ENCODE assay signal across 8 mouse cellular contexts in the genomic region with DNA sequence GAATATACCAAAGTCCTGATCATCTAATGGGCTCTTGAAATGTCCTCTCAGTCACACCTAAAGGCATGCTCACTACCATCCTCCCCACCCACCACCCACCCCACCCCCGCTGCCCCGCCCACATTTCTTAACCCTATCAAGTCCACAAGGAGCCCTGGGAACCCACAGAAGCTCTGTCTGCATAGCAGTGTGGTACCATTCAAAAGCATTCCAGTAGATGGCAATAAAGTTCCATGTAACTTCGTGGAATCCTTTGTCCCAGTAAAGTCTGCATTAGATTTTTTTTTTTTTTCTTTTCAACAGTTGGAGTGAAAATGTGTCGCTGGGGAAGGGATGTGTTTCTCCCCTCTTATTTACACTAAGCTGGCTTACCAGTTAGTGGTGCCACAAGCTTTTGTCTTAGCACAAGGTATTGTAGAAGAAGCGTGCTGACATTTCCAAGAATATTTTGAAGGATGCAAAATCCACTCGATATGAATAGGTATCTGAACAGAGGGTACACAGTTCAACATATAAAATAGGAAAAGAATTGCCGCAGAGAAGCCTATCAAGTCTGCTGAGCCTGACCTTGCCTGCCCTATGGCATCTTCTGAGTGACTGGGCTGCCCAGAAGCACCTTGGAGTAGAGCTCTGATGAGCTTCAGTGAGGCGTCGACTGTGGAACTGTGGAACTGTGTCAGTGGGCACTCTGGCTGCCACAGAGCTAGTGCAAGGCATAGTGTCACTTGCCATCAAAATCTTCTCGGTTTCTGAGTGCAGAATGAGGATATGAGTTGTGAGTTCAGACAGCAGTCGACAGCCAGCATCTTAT.
DNase-seq lines count a peak whose midpoint lies in the region; ATAC-seq and TF ChIP-seq lines count a peak whose summit lies in the region.

No protein-coding gene starts in this region.

- no peaks in the 10 kb centered on the region for H3K9me3 ChIP-seq in heart, embryonic 14.5 days (ENCODE audit: control insufficient read depth, low read length)
- no peaks in the 10 kb centered on the region for H3K9me3 ChIP-seq in forebrain, embryonic 11.5 days (ENCODE audit: control insufficient read depth, low read length)
- no peaks in the 10 kb centered on the region for H3K9me3 ChIP-seq in kidney, postnatal 0 days (replicated peaks; ENCODE audit: low read length)
- H3K9me3 ChIP-seq in neural tube, embryonic 14.5 days (ENCODE audit: control insufficient read depth, low read length), result no peaks in the 10 kb centered on the region

- no peak overlapping the region for H3K27ac ChIP-seq in heart, embryonic 14.5 days (replicated peaks in 1 of 2; ENCODE audit: control insufficient read depth in 1 of 2, insufficient read depth in 1 of 2, low read depth in 2 of 2, low read length in 2 of 2)
- H3K27ac ChIP-seq in forebrain, embryonic 11.5 days (ENCODE audit: low read depth, low read length), result no peak overlapping the region
- H3K27ac ChIP-seq in kidney, postnatal 0 days, result no peak overlapping the region
- no peak overlapping the region for H3K27ac ChIP-seq in neural tube, embryonic 14.5 days (ENCODE audit: low read depth, low read length)

- H3K4me2 ChIP-seq in heart, embryonic 14.5 days (ENCODE audit: low read length), result 0 out of 2 replicates have a peak overlapping the region, but pooled peaks have one; percentile 6
- no peak overlapping the region for H3K4me2 ChIP-seq in forebrain, embryonic 11.5 days (ENCODE audit: low read depth, low read length, severe bottlenecking)
- H3K4me2 ChIP-seq in kidney, postnatal 0 days (ENCODE audit: low read length), result no peak overlapping the region
- peak overlapping the region; percentile 26 for H3K4me2 ChIP-seq in neural tube, embryonic 14.5 days (ENCODE audit: low read depth, low read length)

- no peak for DNase-seq in heart, postnatal 4 days
- DNase-seq in NIH3T3 (ENCODE audit: low read depth), result peak; percentile 3
- DNase-seq in forebrain, embryonic 11.5 days (ENCODE audit: low spot score), result no peak
- peak; percentile 77 for DNase-seq in kidney, postnatal 0 days (ENCODE audit: low spot score)
- no peak for DNase-seq in B cell, adult 2 months
- DNase-seq in gastrocnemius, adult 18-20 months (ENCODE audit: low spot score), result no peak

- peaks cover 0 to 3% of the 10 kb centered on the region in 2 experiments; a peak in 1 of 4 replicates for H3K4me1 ChIP-seq in heart, embryonic 14.5 days (ENCODE audit: control insufficient read depth in 2 of 2, insufficient read depth in 2 of 2, low read length in 2 of 2)
- H3K4me1 ChIP-seq in forebrain, embryonic 11.5 days (replicated peaks; ENCODE audit: control insufficient read depth, insufficient read depth, low read length), result no peaks in the 10 kb centered on the region
- no peaks in the 10 kb centered on the region for H3K4me1 ChIP-seq in kidney, postnatal 0 days (replicated peaks; ENCODE audit: insufficient read depth, low read length)
- H3K4me1 ChIP-seq in neural tube, embryonic 14.5 days (ENCODE audit: control insufficient read depth, insufficient read depth, low read length), result no peaks in the 10 kb centered on the region

- TF ChIP-seq CTCF in kidney, postnatal 0 days (IDR thresholded peaks at IDR 0.05; ENCODE audit: low read depth), result peak; percentile 70

- no peaks in the 10 kb centered on the region for H3K27me3 ChIP-seq in heart, embryonic 14.5 days (ENCODE audit: control insufficient read depth, insufficient read depth, low read length)
- no peaks in the 10 kb centered on the region for H3K27me3 ChIP-seq in forebrain, embryonic 11.5 days (ENCODE audit: control insufficient read depth, insufficient read depth, low read length)
- H3K27me3 ChIP-seq in kidney, postnatal 0 days (ENCODE audit: insufficient read depth, low read length), result no peaks in the 10 kb centered on the region
- no peaks in the 10 kb centered on the region for H3K27me3 ChIP-seq in neural tube, embryonic 14.5 days (ENCODE audit: control insufficient read depth, insufficient read depth, low read length)

- no peak for ATAC-seq in heart, embryonic 14.5 days (ENCODE audit: insufficient number of reproducible peaks, insufficient read depth, low FRiP score, low read depth)
- ATAC-seq in forebrain, embryonic 11.5 days (replicated peaks; ENCODE audit: low FRiP score), result peak; percentile 80
- peak; percentile 59; the same call in 1 of the 2 replicates for ATAC-seq in kidney, postnatal 0 days (replicated peaks; ENCODE audit: low FRiP score, low read depth)
- peak; percentile 94 for ATAC-seq in neural tube, embryonic 14.5 days (ENCODE audit: low read depth)

- WGBS in heart, embryonic 14.5 days, result 11% methylated on average over 11 of the region's 11 CpGs
- 14% methylated on average over 11 of the region's 11 CpGs for WGBS in forebrain, embryonic 11.5 days
- 18% methylated on average over 11 of the region's 11 CpGs for WGBS in kidney, postnatal 0 days
- 21% methylated on average over 11 of the region's 11 CpGs for WGBS in neural tube, embryonic 14.5 days

- no peak overlapping the region for H3K4me3 ChIP-seq in heart, embryonic 14.5 days (ENCODE audit: control insufficient read depth in 1 of 2, insufficient read depth in 1 of 2, low read depth in 1 of 2, low read length in 2 of 2)
- H3K4me3 ChIP-seq in forebrain, embryonic 11.5 days (ENCODE audit: low read depth, low read length), result no peak overlapping the region
- no peak overlapping the region for H3K4me3 ChIP-seq in kidney, postnatal 0 days (replicated peaks; ENCODE audit: low read depth, low read length)
- H3K4me3 ChIP-seq in neural tube, embryonic 14.5 days (ENCODE audit: low read depth, low read length), result no peak overlapping the region

- H3K9ac ChIP-seq in heart, embryonic 14.5 days (ENCODE audit: low read length), result no peak overlapping the region
- H3K9ac ChIP-seq in forebrain, embryonic 11.5 days (ENCODE audit: low read length), result no peak overlapping the region
- no peak overlapping the region for H3K9ac ChIP-seq in kidney, postnatal 0 days (ENCODE audit: low read depth, low read length)
- H3K9ac ChIP-seq in neural tube, embryonic 14.5 days (replicated peaks; ENCODE audit: low read depth, low read length), result peak overlapping the region; percentile 34; the same call in 1 of the 2 replicates

- H3K36me3 ChIP-seq in heart, embryonic 14.5 days (ENCODE audit: control insufficient read depth, insufficient read depth, low read length), result no peaks in the 10 kb centered on the region
- H3K36me3 ChIP-seq in forebrain, embryonic 11.5 days (ENCODE audit: control insufficient read depth, insufficient read depth, low read length), result no peaks in the 10 kb centered on the region
- no peaks in the 10 kb centered on the region for H3K36me3 ChIP-seq in kidney, postnatal 0 days (ENCODE audit: insufficient read depth, low read length)
- H3K36me3 ChIP-seq in neural tube, embryonic 14.5 days (ENCODE audit: control insufficient read depth, insufficient read depth, low read length), result no peaks in the 10 kb centered on the region

Comparison
In these comparisons a context has a peak if more than half of its experiments do, and no peak if none do; other contexts are left out.
1. H3K4me2 ChIP-seq: peak in heart, embryonic 14.5 days (single experiment) and neural tube, embryonic 14.5 days (single experiment); none in forebrain, embryonic 11.5 days (single experiment) and kidney, postnatal 0 days (single experiment).
2. DNase-seq: peak in NIH3T3 (single experiment) and kidney, postnatal 0 days (single experiment); none in heart, postnatal 4 days (single experiment), forebrain, embryonic 11.5 days (single experiment), B cell, adult 2 months (0 of 2) and gastrocnemius, adult 18-20 months (single experiment).